Mouse (Mus musculus): ENCODE results near the gene Commd6.
"Not testable (repeated sequence)": the region's sequence is repeated elsewhere in the genome, so short reads cannot be mapped to it uniquely, and the experiment has no call there.

The Commd6 gene

GRCm38 (mm10) chr14:101608519-101609368, 31.7 kb downstream of the Commd6 start, which contains the start of gene Tbc1d4:
Tbc1d4 (minus strand) TSS chr14:101609191.
- peak; percentile 89 to 94 for DNase-seq

- DNase-seq, result peak; percentile 72 to 74
These were observed 32.6 kb downstream of the Commd6 start for GRCm38 (mm10) chr14:101607631-101608518.

- DNase-seq, result no peak
These were observed 34.6 kb downstream of the Commd6 start for GRCm38 (mm10) chr14:101605843-101606242.

GRCm38 (mm10) chr14:101602851-101603250, 37.6 kb downstream of the Commd6 start:
- no peak for DNase-seq

GRCm38 (mm10) chr14:101597096-101597715, 43.3 kb downstream of the Commd6 start:
- DNase-seq, result no peak

- DNase-seq, result no peak
These were observed 43.8 kb downstream of the Commd6 start for GRCm38 (mm10) chr14:101596691-101597090.

GRCm38 (mm10) chr14:101595301-101596080, 45.0 kb downstream of the Commd6 start:
- peak in 1 of 2 experiments; percentile 20 for DNase-seq

- DNase-seq, result no peak
These were observed 46.5 kb downstream of the Commd6 start for GRCm38 (mm10) chr14:101594001-101594400.

- no peak for DNase-seq
These were observed 47.1 kb downstream of the Commd6 start for GRCm38 (mm10) chr14:101593340-101593739.

GRCm38 (mm10) chr14:101591101-101591500, 49.4 kb downstream of the Commd6 start:
- DNase-seq, result peak; percentile 74 to 82

- DNase-seq, result not testable (repeated sequence)
These were observed 52.1 kb downstream of the Commd6 start for GRCm38 (mm10) chr14:101588209-101588991.

- not testable (repeated sequence) for DNase-seq
These were observed 53.0 kb downstream of the Commd6 start for GRCm38 (mm10) chr14:101587366-101588040.

- peak; percentile 48 to 62 for DNase-seq
These were observed 54.4 kb downstream of the Commd6 start for GRCm38 (mm10) chr14:101586096-101586495.
